Mouse (Mus musculus): ENCODE measurements around the gene Nlrp1b.

The Nlrp1b gene

GRCm38 (mm10) chr11:71230684-71231480 lies at the start of gene Nlrp1b:
Gene Nlrp1b (minus strand): TSS chr11:71230733.
- DNase-seq (ENCODE audit: extremely low read depth, insufficient read length, low spot score): no peak

- DNase-seq (ENCODE audit: extremely low read depth, insufficient read length, low spot score): no peak
Measured at GRCm38 (mm10) chr11:71261036-71261435, 30.5 kb upstream of the Nlrp1b start.

DNA sequence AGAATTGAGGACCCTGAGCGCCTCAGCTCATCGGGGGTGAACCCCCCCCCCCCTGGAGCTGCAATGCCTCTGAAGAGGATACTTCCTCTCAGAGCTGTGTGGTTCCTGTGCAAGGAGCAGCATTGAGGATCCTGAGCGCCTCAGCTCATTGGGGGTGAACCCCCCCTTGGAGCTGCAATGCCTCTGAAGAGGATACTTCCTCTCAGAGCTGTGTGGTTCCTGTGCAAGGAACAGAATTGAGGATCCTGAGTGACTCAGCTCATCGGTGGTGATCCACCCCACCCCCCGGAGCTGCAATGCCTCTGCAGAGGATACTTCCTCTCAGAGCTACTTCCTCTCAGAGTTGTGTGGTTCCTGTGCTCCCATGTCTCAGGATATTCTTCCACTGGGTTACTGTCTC lies 20.8 kb upstream of the Nlrp1b start:
- no peak for DNase-seq (ENCODE audit: extremely low read depth, insufficient read length, low spot score)

DNA sequence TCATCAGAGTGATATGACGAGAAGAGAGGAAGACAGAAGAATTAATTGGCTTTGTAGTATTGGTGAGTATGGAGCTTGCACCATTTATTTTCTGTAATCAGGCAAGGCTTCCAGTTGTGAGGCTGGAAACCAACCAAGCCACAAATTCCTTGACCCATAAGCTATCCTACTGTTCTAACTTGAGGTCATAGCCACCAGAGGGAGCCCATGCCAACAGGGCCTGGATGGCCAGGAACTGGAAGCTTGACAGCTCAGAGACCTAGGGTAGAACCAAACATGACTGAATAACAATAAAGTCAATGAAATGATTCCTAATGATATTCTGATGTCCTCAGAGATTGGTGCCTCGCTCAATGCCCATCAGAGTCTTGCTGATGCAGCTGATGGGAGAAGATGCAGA lies 5.9 kb downstream of the Nlrp1b start:
- no peak for DNase-seq (ENCODE audit: extremely low read depth, insufficient read length, low spot score)

DNA sequence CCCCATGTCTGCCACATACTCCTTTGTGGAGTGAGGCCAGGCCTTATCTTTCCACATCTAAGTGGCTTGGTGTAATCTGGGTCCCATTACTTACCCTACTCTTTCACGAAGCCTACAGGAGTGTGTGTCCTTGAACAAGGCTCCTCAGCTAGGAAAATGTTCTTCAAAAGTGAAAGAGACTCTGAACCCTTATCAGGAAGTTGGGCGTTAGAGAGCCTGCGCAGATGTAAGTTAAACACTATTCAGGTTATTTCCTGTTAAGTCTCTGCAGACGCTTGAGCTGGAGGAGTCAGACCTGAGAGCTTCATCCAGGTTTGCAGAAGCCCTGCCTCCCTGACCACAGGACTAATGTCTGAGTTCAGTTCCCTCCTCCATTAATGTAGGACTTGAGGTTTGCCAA lies 27.8 kb downstream of the Nlrp1b start:
- no peak for DNase-seq (ENCODE audit: extremely low read depth, insufficient read length, low spot score)

- DNase-seq (ENCODE audit: extremely low read depth, insufficient read length, low spot score): no peak
Measured at GRCm38 (mm10) chr11:71199349-71199748, 31.2 kb downstream of the Nlrp1b start.

DNA sequence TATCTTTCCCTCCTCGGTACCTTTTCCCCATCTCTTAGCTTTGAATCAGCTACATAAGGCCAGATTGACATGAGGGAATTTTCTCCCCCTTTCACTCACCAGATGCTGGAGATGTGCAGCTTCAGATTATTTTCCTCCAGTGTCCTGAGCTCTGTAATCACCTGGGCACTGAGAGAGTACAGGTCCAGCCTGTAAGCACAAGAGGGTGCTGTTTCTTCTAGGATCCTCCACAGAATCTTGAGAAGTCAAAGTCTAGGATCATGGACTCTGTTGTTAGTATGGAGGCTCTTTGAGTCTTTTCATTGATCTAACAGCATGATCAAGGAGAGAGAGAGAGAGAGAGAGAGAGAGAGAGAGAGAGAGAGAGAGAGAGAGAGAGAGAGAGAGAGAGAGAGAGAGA lies 60.9 kb downstream of the Nlrp1b start:
- DNase-seq (ENCODE audit: extremely low read depth, insufficient read length, low spot score): no peak

DNA sequence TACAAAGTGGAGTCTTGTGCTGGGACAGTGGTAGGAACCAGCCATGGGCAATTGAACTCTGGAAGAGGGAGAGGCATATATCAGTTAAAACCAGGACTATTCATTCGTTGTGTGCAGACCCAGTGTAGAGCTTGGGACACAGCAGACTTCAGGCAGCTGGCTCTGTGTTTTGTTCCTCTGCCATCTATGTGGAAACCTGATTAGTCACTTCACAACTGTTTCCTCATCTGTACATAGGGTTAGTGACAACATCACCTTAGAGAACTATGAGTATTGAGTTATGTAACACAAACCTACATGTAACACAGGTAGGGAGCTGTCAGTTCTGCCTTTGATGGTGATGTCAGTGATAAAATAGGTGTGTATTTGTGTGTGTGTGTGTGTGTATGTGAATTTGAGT lies 66.4 kb downstream of the Nlrp1b start:
- DNase-seq (ENCODE audit: extremely low read depth, insufficient read length, low spot score): no peak

DNA sequence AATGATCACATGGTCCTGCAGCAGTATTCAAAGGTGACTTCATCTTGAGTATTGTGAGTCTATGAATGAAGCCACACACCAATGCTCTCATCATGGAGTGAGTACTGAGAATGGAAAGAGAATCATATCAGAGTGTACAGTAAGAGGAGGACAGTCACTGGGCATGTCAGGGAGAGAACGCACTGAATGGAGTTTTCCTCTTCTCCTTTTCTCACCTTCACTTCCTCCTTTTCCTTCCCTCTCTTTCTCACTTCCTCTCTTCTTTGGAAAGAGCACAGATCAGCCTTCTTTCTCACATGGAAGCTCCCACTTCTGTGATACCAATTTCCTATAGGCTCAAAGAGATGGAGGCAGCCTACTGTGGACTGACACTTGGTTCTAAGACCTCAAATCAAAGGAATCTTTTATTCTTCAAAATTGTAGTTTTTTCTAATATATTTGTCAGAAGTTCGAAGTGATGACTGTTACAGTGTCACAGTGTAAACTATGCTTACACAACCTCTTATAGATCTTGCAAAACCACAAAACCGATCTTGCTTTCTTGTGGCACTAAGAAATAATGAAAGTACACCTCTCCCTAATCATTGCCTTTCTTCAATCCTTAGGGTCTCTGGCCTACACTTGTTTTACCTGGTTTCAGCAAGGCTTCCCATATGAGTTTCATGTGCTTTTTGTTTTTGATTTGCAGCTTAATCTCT lies 70.9 kb downstream of the Nlrp1b start:
- DNase-seq (ENCODE audit: extremely low read depth, insufficient read length, low spot score): no peak

DNA sequence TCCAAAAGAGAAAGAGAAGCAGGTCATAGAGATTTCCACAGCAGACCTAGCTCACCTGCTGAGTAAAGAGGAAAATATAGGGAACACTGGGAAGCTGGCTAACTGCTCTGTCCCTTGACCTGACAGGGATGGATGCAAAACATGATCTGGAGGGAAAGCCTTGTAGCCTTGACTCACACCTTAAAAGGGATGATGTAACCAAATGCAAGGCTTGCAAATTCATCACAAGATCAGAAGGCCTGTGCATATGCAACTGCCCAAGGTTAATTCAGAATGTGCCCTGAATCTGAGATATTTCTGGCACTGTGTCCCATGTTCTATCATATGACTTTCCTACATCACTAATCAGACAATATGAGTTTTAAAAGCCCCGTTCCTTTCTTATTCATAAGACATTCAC lies 75.3 kb downstream of the Nlrp1b start:
- no peak for DNase-seq (ENCODE audit: extremely low read depth, insufficient read length, low spot score)

GRCm38 (mm10) chr11:71144661-71145060 lies 85.9 kb downstream of the Nlrp1b start, which contains the start of gene Nlrp1a:
Gene Nlrp1a (minus strand): TSS chr11:71144704.
- DNase-seq (ENCODE audit: extremely low read depth, insufficient read length, low spot score): peak; percentile 10

- no peak for DNase-seq (ENCODE audit: extremely low read depth, insufficient read length, low spot score)
Measured at GRCm38 (mm10) chr11:71142031-71142430, 88.5 kb downstream of the Nlrp1b start.

- DNase-seq (ENCODE audit: extremely low read depth, insufficient read length, low spot score): no peak
Measured at GRCm38 (mm10) chr11:71107128-71107527, 123.4 kb downstream of the Nlrp1b start.

GRCm38 (mm10) chr11:71106261-71107021 lies 124.1 kb downstream of the Nlrp1b start:
- DNase-seq (ENCODE audit: extremely low read depth, insufficient read length, low spot score): no peak

DNA sequence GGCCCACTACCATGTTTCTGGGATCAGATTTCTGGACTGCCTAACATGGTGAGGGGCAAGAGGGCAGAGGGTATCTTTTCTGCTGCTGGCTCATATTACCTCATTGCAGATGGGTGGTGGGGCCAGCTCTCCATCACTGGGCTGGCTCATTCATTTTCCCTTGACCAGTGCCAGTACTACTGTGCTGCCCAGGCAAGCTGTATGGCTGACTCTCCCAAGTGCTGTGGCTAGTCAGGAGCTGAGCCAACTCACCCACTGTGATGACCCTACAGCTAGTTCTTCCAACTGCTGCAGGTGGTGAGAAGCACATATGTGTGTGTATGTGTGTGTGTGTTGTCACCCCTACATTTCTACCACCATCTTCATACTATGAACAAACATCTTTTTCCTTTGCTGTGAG lies 126.6 kb downstream of the Nlrp1b start:
- no peak for DNase-seq (ENCODE audit: extremely low read depth, insufficient read length, low spot score)

Measured in 3134 (cell line).